Mouse (Mus musculus) limb, embryonic 11.5 days (tissue): ENCODE results near the gene Fzd4. TPM values are rescaled to one million over a fixed set of nuclear protein-coding genes. Genes with fewer than 3 reads are reported as not detected.

Source experiments
- ATAC-seq: fragments of 200-750 bp; cut with Nextera tagmentation; 2 replicates; pipeline ENCODE4 v1.8.0; 2017; ENCODE audit warnings: low read depth; ENCODE audit not compliant: insufficient number of reproducible peaks, low FRiP score, low TSS enrichment
- DNase-seq: peaks from one replicate; pipeline ENCODE4 v3.0.0-alpha.2; 2015; ENCODE audit warnings: low spot score
- H3K27ac ChIP-seq: fragments of 300-500 bp; sonication (generic); replicated peaks from 2 replicates; pipeline ENCODE4 v1.5.1; 2014; ENCODE audit warnings: low read depth, mild to moderate bottlenecking, low read length
- H3K27me3 ChIP-seq: fragments of 300-500 bp; sonication (generic); 2 replicates; pipeline ENCODE4 v1.6.1; 2014; ENCODE audit warnings: mild to moderate bottlenecking, low read length, mixed read lengths; ENCODE audit not compliant: control insufficient read depth, insufficient read depth
- H3K36me3 ChIP-seq: fragments of 300-500 bp; sonication (generic); 2 replicates; pipeline ENCODE4 v1.6.1; 2014; ENCODE audit warnings: mild to moderate bottlenecking, low read length, moderate library complexity, mixed read lengths; ENCODE audit not compliant: control insufficient read depth, insufficient read depth
- H3K4me1 ChIP-seq: fragments of 300-500 bp; sonication (generic); 2 replicates; pipeline ENCODE4 v1.6.1; 2014; ENCODE audit warnings: low read length, mixed read lengths; ENCODE audit not compliant: control insufficient read depth, insufficient read depth
- H3K4me2 ChIP-seq: fragments of 300-500 bp; sonication (generic); 2 replicates; pipeline ENCODE4 v1.6.1; 2014; ENCODE audit warnings: low read depth, mild to moderate bottlenecking, moderate library complexity; ENCODE audit not compliant: severe bottlenecking
- H3K4me3 ChIP-seq: fragments of 300-500 bp; sonication (generic); 2 replicates; pipeline ENCODE4 v1.5.1; 2014; ENCODE audit warnings: low read depth, low read length
- H3K9ac ChIP-seq: fragments of 300-500 bp; sonication (generic); 2 replicates; pipeline ENCODE4 v1.6.1; 2014; ENCODE audit warnings: mild to moderate bottlenecking, low read length
- H3K9me3 ChIP-seq: fragments of 300-500 bp; sonication (generic); 2 replicates; pipeline ENCODE4 v1.6.1; 2016; ENCODE audit warnings: low read length; ENCODE audit not compliant: control insufficient read depth
- WGBS: fragments of 180-500 bp; shearing (Covaris S2); extraction: QIAGEN DNeasy Blood & Tissue Kit; methylation state at CpG from one replicate; pipeline ENCODE4 v1.1.7; 2014; 5-methylcytosine and 5-hydroxymethylcytosine counted together
- polyA plus RNA-seq: library from polyadenylated mRNA; unstranded; fragments of >200 nt; fragmentation: Nextera tagmentation; extraction: Ambion mirVana; gene quantifications from 2 replicates; pipeline ENCODE4 v1.2.1, GENCODE M21; 2014

The Fzd4 gene
- polyA plus RNA-seq, 1 experiment from 2014 or later, result 9.4 TPM

- no peak overlapping the region for H3K27ac ChIP-seq
- no peak for DNase-seq
- ATAC-seq, result no peak
Observed at GRCm38 (mm10) chr7:89441291-89441690, 37.1 kb downstream of the Fzd4 start.

GRCm38 (mm10) chr7:89442242-89442641 lies 38.1 kb downstream of the Fzd4 start:
- Histone ChIP-seq H3K4me3 (no peak overlapping the region), H3K36me3 (no peaks in the 10 kb centered on the region), H3K27me3 (no peaks in the 10 kb centered on the region), H3K9ac (no peak overlapping the region), H3K4me1 (no peaks in the 10 kb centered on the region), H3K9me3 (no peaks in the 10 kb centered on the region), H3K27ac (no peak overlapping the region), H3K4me2 (no peak overlapping the region)
- ATAC-seq (no peak), DNase-seq (no peak)
- WGBS, result 76% methylated on average over 4 of the region's 4 CpGs

More at GRCm38 (mm10) chr7:89441291-89441690, 37.1 kb downstream of the Fzd4 start:
- no peak overlapping the region for H3K4me2 ChIP-seq
- 74% methylated on average over 7 of the region's 7 CpGs for WGBS
- no peaks in the 10 kb centered on the region for H3K36me3 ChIP-seq
- H3K27me3 ChIP-seq, result no peaks in the 10 kb centered on the region
- H3K4me3 ChIP-seq, result no peak overlapping the region
- H3K9ac ChIP-seq, result no peak overlapping the region
- H3K4me1 ChIP-seq, result no peaks in the 10 kb centered on the region
- no peaks in the 10 kb centered on the region for H3K9me3 ChIP-seq

GRCm38 (mm10) chr7:89445137-89445536 lies 41.0 kb downstream of the Fzd4 start:
- Histone ChIP-seq H3K4me1 (no peaks in the 10 kb centered on the region), H3K27me3 (no peaks in the 10 kb centered on the region), H3K9ac (no peak overlapping the region), H3K36me3 (no peaks in the 10 kb centered on the region), H3K4me2 (no peak overlapping the region), H3K27ac (no peak overlapping the region), H3K9me3 (no peaks in the 10 kb centered on the region), H3K4me3 (no peak overlapping the region)
- ATAC-seq, result no peak
- WGBS, result 92% methylated on average over 4 of the region's 4 CpGs
- no peak for DNase-seq

- 70% methylated on average over 2 of the region's 2 CpGs for WGBS
- no peaks in the 10 kb centered on the region for H3K4me1 ChIP-seq
- ATAC-seq, result no peak
- H3K4me3 ChIP-seq, result no peak overlapping the region
- no peaks in the 10 kb centered on the region for H3K36me3 ChIP-seq
- H3K27ac ChIP-seq, result no peak overlapping the region
- H3K9me3 ChIP-seq, result no peaks in the 10 kb centered on the region
- H3K27me3 ChIP-seq, result no peaks in the 10 kb centered on the region
- no peak overlapping the region for H3K4me2 ChIP-seq
- H3K9ac ChIP-seq, result no peak overlapping the region
- no peak for DNase-seq
Observed at GRCm38 (mm10) chr7:89450312-89450711, 46.2 kb downstream of the Fzd4 start.

- DNase-seq (peak; percentile 63), ATAC-seq (peak; percentile 81)
- WGBS, result 22% methylated on average over 7 of the region's 7 CpGs
- no peaks in the 10 kb centered on the region for H3K27me3 ChIP-seq
- no peak overlapping the region for H3K4me3 ChIP-seq
- H3K4me2 ChIP-seq, result no peak overlapping the region
- peaks cover 5% of the 10 kb centered on the region for H3K4me1 ChIP-seq
- no peak overlapping the region for H3K9ac ChIP-seq
- no peaks in the 10 kb centered on the region for H3K9me3 ChIP-seq
- H3K27ac ChIP-seq, result peak overlapping the region; percentile 32
- no peaks in the 10 kb centered on the region for H3K36me3 ChIP-seq
Observed at GRCm38 (mm10) chr7:89456380-89457076, 52.4 kb downstream of the Fzd4 start.

GRCm38 (mm10) chr7:89459691-89460090 lies 55.5 kb downstream of the Fzd4 start:
- no peak for DNase-seq
- ATAC-seq, result no peak
- 62% methylated on average over 2 of the region's 2 CpGs for WGBS
- Histone ChIP-seq H3K9me3 (no peaks in the 10 kb centered on the region), H3K4me2 (no peak overlapping the region), H3K27ac (no peak overlapping the region), H3K36me3 (no peaks in the 10 kb centered on the region), H3K27me3 (no peaks in the 10 kb centered on the region), H3K9ac (no peak overlapping the region), H3K4me3 (no peak overlapping the region), H3K4me1 (peaks cover 5% of the 10 kb centered on the region)

- H3K4me3 ChIP-seq, result no peak overlapping the region
- H3K27ac ChIP-seq, result no peak overlapping the region; the same call in 1 of the 2 replicates
- no peaks in the 10 kb centered on the region for H3K36me3 ChIP-seq
- DNase-seq (no peak), ATAC-seq (no peak)
- no peaks in the 10 kb centered on the region for H3K27me3 ChIP-seq
- H3K9ac ChIP-seq, result no peak overlapping the region
- H3K4me2 ChIP-seq, result no peak overlapping the region
- H3K4me1 ChIP-seq, result peaks cover 5% of the 10 kb centered on the region
- H3K9me3 ChIP-seq, result no peaks in the 10 kb centered on the region
Observed at GRCm38 (mm10) chr7:89460911-89461310, 56.8 kb downstream of the Fzd4 start.

GRCm38 (mm10) chr7:89461351-89461750 lies 57.2 kb downstream of the Fzd4 start:
- H3K27ac ChIP-seq, result no peak overlapping the region

More at GRCm38 (mm10) chr7:89461351-89461750, 57.2 kb downstream of the Fzd4 start:
- Histone ChIP-seq H3K4me1 (peaks cover 5% of the 10 kb centered on the region), H3K4me2 (no peak overlapping the region), H3K9me3 (no peaks in the 10 kb centered on the region), H3K36me3 (no peaks in the 10 kb centered on the region), H3K4me3 (no peak overlapping the region), H3K27me3 (no peaks in the 10 kb centered on the region), H3K9ac (no peak overlapping the region)
- WGBS, result 12% methylated on average over 3 of the region's 3 CpGs
- peak; percentile 48 for DNase-seq
- ATAC-seq, result peak; percentile 56; the same call in 1 of the 2 replicates
